Mouse (Mus musculus): ENCODE results near the gene Hnrnpdl. TPM values are rescaled to one million over a fixed set of nuclear protein-coding genes. Genes with fewer than 3 reads are reported as not detected.

Gene Hnrnpdl
- total RNA-seq, 2 experiments from 2014 or later = 57.6 to 65.2 TPM

DNA sequence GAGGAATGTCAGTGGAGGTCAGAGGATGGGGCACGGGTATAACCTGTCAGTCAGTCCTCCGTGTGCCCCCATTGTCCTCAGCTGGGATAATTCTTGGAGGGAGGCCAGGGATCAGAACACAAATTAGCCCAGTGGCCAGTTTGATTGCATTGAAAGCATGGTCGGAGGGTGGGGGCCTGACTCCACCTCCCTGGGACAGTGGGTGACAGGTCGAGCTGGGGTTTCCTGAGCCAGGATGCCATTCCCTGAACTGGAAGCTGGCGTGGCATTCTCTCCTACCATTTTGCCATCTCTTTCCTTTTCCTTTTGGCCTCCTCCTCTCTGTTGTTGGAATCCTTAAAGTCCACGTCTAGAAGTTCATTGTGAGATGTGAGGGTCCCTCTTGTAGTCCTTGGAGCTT is 33.6 kb downstream of the Hnrnpdl start:
- no peak for DNase-seq

DNA sequence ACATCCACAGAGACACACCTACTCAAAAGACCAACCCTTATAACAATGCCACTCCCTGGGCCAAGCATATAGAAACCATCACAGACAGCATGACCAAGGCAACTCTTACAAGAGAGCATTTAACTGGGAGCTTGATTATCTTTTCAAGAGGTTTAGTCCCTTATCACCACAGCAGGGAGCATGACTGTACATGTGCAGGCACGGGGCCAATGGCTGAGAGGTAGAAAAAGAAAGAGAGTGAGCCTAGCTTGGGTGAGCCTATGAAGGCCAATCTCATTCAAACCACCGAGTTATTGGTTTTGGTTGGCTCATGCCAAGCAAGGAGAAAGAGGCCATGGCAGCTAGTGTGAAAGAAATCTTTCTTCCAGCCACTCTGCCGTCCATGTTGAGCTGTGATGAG is 34.0 kb downstream of the Hnrnpdl start:
- no peak for DNase-seq

DNA sequence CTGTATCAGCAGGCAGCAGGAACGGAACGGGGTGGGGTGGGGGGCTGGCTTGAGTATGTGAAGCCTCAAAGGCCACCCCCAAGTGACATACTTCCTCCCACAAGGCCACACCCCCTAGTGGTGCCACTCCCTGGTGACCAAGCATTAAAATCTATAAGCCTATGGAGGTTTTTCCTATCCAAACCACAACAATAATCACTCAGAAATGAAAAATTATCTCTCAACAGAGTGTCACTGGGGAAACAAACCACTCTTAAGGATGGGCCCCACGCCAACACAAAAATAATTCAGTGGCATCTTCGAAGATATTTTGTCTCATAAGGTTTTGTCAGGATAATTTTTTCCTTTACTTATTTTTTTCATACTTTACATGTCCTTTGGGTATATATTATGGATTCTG is 35.6 kb downstream of the Hnrnpdl start:
- DNase-seq = no peak

DNA sequence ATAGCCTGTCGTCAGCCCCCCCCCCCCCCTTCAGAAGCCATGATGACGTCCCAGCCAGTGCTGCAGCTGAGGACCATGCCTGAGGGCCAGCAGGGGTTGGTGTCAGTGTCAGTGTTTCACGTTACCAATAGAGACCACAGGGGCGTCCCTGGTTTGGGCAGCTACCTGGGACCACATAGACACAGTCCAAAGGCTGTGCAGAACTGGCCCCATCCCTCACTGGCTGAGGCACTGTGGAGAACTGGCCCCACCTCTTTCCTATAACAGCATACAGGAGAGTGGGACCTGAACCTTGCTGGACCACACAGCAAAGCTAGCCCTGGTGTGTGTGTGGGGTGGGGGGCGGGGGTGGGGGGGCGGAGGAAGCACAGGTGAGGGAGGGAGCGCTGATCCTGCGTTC is 39.0 kb downstream of the Hnrnpdl start:
- no peak for DNase-seq

DNA sequence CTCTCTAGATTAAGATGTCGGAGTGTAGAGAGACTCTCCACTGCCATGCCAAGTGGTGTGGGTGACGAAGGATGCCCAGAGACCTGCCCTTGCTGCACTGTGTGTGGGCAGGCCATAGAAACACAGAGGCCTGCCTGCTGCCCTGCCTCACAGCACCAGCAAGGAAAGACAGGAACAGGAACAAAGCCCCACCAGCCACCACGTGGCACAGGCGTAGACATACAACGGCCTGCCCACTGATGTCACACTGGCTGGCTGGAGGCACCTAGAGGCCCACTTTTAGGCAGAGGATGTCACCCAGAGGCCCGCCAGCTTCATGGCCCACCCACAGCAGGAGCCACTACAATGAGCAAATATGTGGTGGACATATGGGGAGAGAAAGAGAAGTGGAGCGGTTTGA is 39.4 kb downstream of the Hnrnpdl start:
- DNase-seq = no peak

DNA sequence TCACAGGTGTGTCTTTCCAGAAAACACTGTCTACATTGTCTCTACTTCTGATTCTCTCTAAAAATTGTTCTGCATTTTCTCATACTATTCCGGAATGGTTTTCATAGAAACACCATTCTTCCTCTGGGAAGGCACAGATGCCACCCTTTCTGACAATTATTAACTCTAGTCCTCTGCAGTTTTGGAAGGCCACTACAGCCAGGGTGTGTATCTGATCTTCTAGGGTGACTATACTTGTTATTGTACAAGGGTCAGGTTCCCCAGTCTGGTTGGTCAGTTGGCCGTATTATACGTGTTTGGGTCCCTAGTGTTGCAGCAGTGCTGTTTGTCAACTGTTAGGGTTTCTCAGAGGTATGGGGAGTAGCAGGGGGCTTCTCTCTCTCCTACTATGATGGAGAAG is 44.8 kb downstream of the Hnrnpdl start:
- no peak for DNase-seq

DNA sequence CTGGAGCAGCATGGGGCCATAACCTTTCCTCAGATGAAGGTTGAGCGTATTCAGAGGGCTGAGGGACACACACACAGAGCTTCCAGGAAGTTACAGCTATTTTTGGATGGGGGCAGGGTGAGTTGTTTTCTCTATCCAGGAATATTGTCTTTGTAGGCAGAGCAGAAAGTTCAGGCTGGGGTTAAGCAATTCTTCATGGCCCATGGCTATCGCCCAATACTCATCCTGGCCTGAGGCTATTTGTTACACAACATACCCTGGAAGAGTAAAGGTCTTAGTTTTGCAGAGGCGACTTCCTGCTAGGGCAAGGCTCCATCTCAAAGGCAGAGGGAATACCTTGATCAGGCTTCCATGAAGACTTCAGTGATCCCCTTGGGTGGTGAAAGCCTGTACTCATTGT is 45.3 kb downstream of the Hnrnpdl start:
- DNase-seq = no peak

Other genes with a start within 250 kb of the Hnrnpdl start
- gene Vamp9, start 133.4 kb downstream of the Hnrnpdl start, total RNA-seq (2021) = not detected
- 10 to 100 TPM; 86.2 to 86.6 TPM for gene Hnrnpd, start 60.7 kb downstream of the Hnrnpdl start, total RNA-seq (2021)
- under 1 TPM; 0.47 to 0.87 TPM for gene 4930524J08Rik, start 60.6 kb downstream of the Hnrnpdl start, total RNA-seq (2021)
- 1 to 10 TPM; 7.1 to 8.3 TPM for gene Enoph1, start 321 bp upstream of the Hnrnpdl start, total RNA-seq (2021)
- gene Tmem150c, start 120.1 kb upstream of the Hnrnpdl start, total RNA-seq (2021) = 10 to 100 TPM in 1 of 2 experiments, 1 to 10 TPM in 1; 6.2 to 15.2 TPM